22 mouse cellular contexts compared by ENCODE assay signal in genomic region chr6:108705957-108706356, GRCm38 (mm10). TPM values are rescaled to one million over a fixed set of nuclear protein-coding genes. Genes with fewer than 3 reads are reported as not detected.
A peak's percentile ranks its signal among the peaks of the same experiment; 100 is the strongest.
DNase-seq lines count a peak whose midpoint lies in the region; ATAC-seq and TF ChIP-seq lines count a peak whose summit lies in the region.
"Had no signal": no experiment of that assay in that cellular context is flagged by ENCODE, and none has a peak within 500 bp of the region (broad histone marks: within the 10 kb centered on the region; RNA-seq: fewer than 3 reads in every experiment).

No protein-coding gene starts in this region.

- peak; percentile 64 for DNase-seq in adrenal gland, adult 2 months
- DNase-seq in adrenal gland, postnatal 4 days (ENCODE audit: low spot score in 2 of 2) = no peak
- peak; percentile 61 for DNase-seq in 3134 (ENCODE audit: extremely low read depth, insufficient read length, low spot score)
- peak; percentile 75 for DNase-seq in Patski (ENCODE audit: low read depth, low spot score)
- DNase-seq in cerebellum, adult 18-20 months = peak; percentile 62 to 74
- DNase-seq in thymus, adult 18-20 months = no peak
- no peak for DNase-seq in right cerebral cortex, postnatal 25 days
- DNase-seq: B cell, adult 2 months; embryo, embryonic 11 days; heart, adult 18-20 months; kidney, adult 11 months; kidney, postnatal 36 days; lung, postnatal 14 days had no signal

- no peak for TF ChIP-seq CTCF in Patski (IDR thresholded peaks at IDR 0.05)

- H3K4me3 ChIP-seq in hindbrain, embryonic 13.5 days = no peak overlapping the region
- H3K4me3 ChIP-seq: hindbrain, embryonic 15.5 days; limb, embryonic 12.5 days; liver, embryonic 15.5 days; midbrain, embryonic 10.5 days; neural tube, embryonic 15.5 days had no signal

- no peaks in the 10 kb centered on the region for H3K36me3 ChIP-seq in hindbrain, embryonic 13.5 days
- H3K36me3 ChIP-seq: G1E; hindbrain, embryonic 15.5 days; limb, embryonic 12.5 days; liver, embryonic 15.5 days; midbrain, embryonic 10.5 days; neural tube, embryonic 15.5 days had no signal

- CTCF ChIA-PET in Patski (lab: Charles Lee) = interaction anchor here (0.9 to 1.6 kb wide), 4 partner anchors 10 to 44 kb away, joined by 3 to 8 read pairs (median 3); no protein-coding TSS in a partner anchor

- no peak overlapping the region for H3K27ac ChIP-seq in hindbrain, embryonic 13.5 days
- H3K27ac ChIP-seq: hindbrain, embryonic 15.5 days; limb, embryonic 12.5 days; liver, embryonic 15.5 days; midbrain, embryonic 10.5 days; neural tube, embryonic 15.5 days had no signal

- no peak overlapping the region for H3K4me2 ChIP-seq in hindbrain, embryonic 13.5 days
- H3K4me2 ChIP-seq: hindbrain, embryonic 15.5 days; limb, embryonic 12.5 days; liver, embryonic 15.5 days; neural tube, embryonic 15.5 days had no signal

- 85% methylated on average over 6 of the region's 6 CpGs for WGBS in hindbrain, embryonic 13.5 days

- ATAC-seq in Patski = peak; percentile 76
- ATAC-seq in hindbrain, embryonic 13.5 days (ENCODE audit: low FRiP score) = no peak
- ATAC-seq: activated CD4-positive, CD25-positive, alpha-beta regulatory T cell, adult 4 months; forebrain, embryonic 14.5 days had no signal

- in situ Hi-C loops in Patski (cut with MboI; ENCODE audit: low pct_unique_long_range_greater_than_20kb) = no loop called here

- no peaks in the 10 kb centered on the region for H3K27me3 ChIP-seq in Patski
- H3K27me3 ChIP-seq in hindbrain, embryonic 13.5 days = 0 out of 2 replicates have a peak, but pooled peaks cover 4% of the 10 kb centered on the region
- H3K27me3 ChIP-seq: hindbrain, embryonic 15.5 days had no signal

- H3K9me3 ChIP-seq in hindbrain, embryonic 13.5 days = no peaks in the 10 kb centered on the region
- H3K9me3 ChIP-seq: G1E; hindbrain, embryonic 15.5 days; limb, embryonic 12.5 days; liver, embryonic 15.5 days; midbrain, embryonic 10.5 days; neural tube, embryonic 15.5 days had no signal

- H3K4me1 ChIP-seq in hindbrain, embryonic 13.5 days (replicated peaks) = peaks cover 15% of the 10 kb centered on the region

- no peak overlapping the region for H3K9ac ChIP-seq in hindbrain, embryonic 13.5 days
- H3K9ac ChIP-seq: hindbrain, embryonic 15.5 days; limb, embryonic 12.5 days; liver, embryonic 15.5 days; neural tube, embryonic 15.5 days had no signal

- POLR2A ChIA-PET in Patski (lab: Charles Lee) = interaction anchor here (0.5 to 1.0 kb wide), 2 partner anchors 45 to 280 kb away, joined by 3 read pairs; no protein-coding TSS in a partner anchor

RNA-seq across cellular contexts. Expression of gene Bhlhe40, which starts 45.5 kb away (rescaled TPM):
- 10 to 100 TPM; 61.4 to 91.7 TPM for total RNA-seq in adrenal gland, adult 2 months (2021)
- polyA plus RNA-seq in adrenal gland, adult 2 months (2012; rRNA removed) = 26.4 and 50.5 TPM in 2 replicates
- total RNA-seq in adrenal gland, postnatal 4 days (2021) = 10 to 100 TPM; 44.4 to 48.6 TPM
- 132 TPM for polyA plus RNA-seq in Patski (2021)
- polyA plus RNA-seq in hindbrain, embryonic 13.5 days (2015; fragmentation: Nextera tagmentation; extraction: Ambion mirVana) = 3.0 and 3.4 TPM in 2 replicates

Comparison
In these comparisons a context has a peak if more than half of its experiments do, and no peak if none do; other contexts are left out.
1. DNase-seq: peak in adrenal gland, adult 2 months (single experiment), 3134 (single experiment), Patski (single experiment) and cerebellum, adult 18-20 months (2 of 2); none in adrenal gland, postnatal 4 days (0 of 2), thymus, adult 18-20 months (0 of 2) and right cerebral cortex, postnatal 25 days (single experiment).